Mouse (Mus musculus) liver, embryonic 12.5 days (tissue): ENCODE measurements around the gene Rps21. TPM values are rescaled to one million over a fixed set of nuclear protein-coding genes. Genes with fewer than 3 reads are reported as not detected.
"Not testable (repeated sequence)": the region's sequence is repeated elsewhere in the genome, so short reads cannot be mapped to it uniquely, and the experiment has no call there.

Source experiments
- ATAC-seq: fragments of 200-750 bp; cut with Nextera tagmentation; 2 replicates; pipeline ENCODE4 v1.8.0; 2017; ENCODE audit warnings: moderate number of reproducible peaks, mild to moderate bottlenecking, moderate library complexity
- H3K27ac ChIP-seq: fragments of 300-500 bp; sonication (generic); 2 replicates; pipeline ENCODE4 v1.5.1; 2016; ENCODE audit warnings: mild to moderate bottlenecking
- H3K27me3 ChIP-seq: fragments of 300-500 bp; sonication (generic); replicated peaks from 2 replicates; pipeline ENCODE4 v1.6.1; 2016; ENCODE audit warnings: mild to moderate bottlenecking, moderate library complexity
- H3K36me3 ChIP-seq: fragments of 300-500 bp; sonication (generic); 2 replicates; pipeline ENCODE4 v1.6.1; 2016; ENCODE audit warnings: mild to moderate bottlenecking, moderate library complexity
- H3K4me1 ChIP-seq: fragments of 300-500 bp; sonication (generic); 2 replicates; pipeline ENCODE4 v1.6.1; 2016
- H3K4me2 ChIP-seq: fragments of 300-500 bp; sonication (generic); 2 replicates; pipeline ENCODE4 v1.6.1; 2016; ENCODE audit warnings: mild to moderate bottlenecking, moderate library complexity
- H3K4me3 ChIP-seq: fragments of 300-500 bp; sonication (generic); 2 replicates; pipeline ENCODE4 v1.5.1; 2016; ENCODE audit warnings: mild to moderate bottlenecking, moderate library complexity
- H3K9ac ChIP-seq: fragments of 300-500 bp; sonication (generic); 2 replicates; pipeline ENCODE4 v1.6.1; 2016; ENCODE audit warnings: mild to moderate bottlenecking, moderate library complexity
- H3K9me3 ChIP-seq: fragments of 300-500 bp; sonication (generic); replicated peaks from 2 replicates; pipeline ENCODE4 v1.6.1; 2016; ENCODE audit warnings: mild to moderate bottlenecking, moderate library complexity
- WGBS: fragments of 180-500 bp; shearing (Covaris S2); methylation state at CpG from one replicate; pipeline ENCODE4 v1.1.7; 2016; ENCODE audit not compliant: insufficient replicate concordance; 5-methylcytosine and 5-hydroxymethylcytosine counted together
- polyA plus RNA-seq: library from polyadenylated mRNA; unstranded; fragments of >200 nt; fragmentation: Nextera tagmentation; extraction: Ambion mirVana; gene quantifications from 2 replicates; pipeline ENCODE4 v1.2.1, GENCODE M21; 2016

The Rps21 gene
- polyA plus RNA-seq, 1 experiment from 2014 or later = 561 TPM

- no peak overlapping the region for H3K27ac ChIP-seq
- H3K9ac ChIP-seq = no peak overlapping the region
- peaks cover 26% of the 10 kb centered on the region for H3K4me1 ChIP-seq
- H3K4me3 ChIP-seq = no peak overlapping the region
- WGBS = 25% methylated on average over 11 of the region's 11 CpGs
- no peaks in the 10 kb centered on the region for H3K9me3 ChIP-seq
- H3K27me3 ChIP-seq = no peaks in the 10 kb centered on the region
- ATAC-seq = peak; percentile 79
- no peak overlapping the region for H3K4me2 ChIP-seq
- H3K36me3 ChIP-seq = no peaks in the 10 kb centered on the region
Observed at GRCm38 (mm10) chr2:180250930-180251611, 6.1 kb upstream of the Rps21 start.

- no peak overlapping the region for H3K27ac ChIP-seq
- ATAC-seq = no peak
- no peaks in the 10 kb centered on the region for H3K9me3 ChIP-seq
- no peaks in the 10 kb centered on the region for H3K27me3 ChIP-seq
- peaks cover 33% of the 10 kb centered on the region for H3K4me1 ChIP-seq
- WGBS = 48% methylated on average over 3 of the region's 3 CpGs
- H3K4me3 ChIP-seq = no peak overlapping the region
- H3K36me3 ChIP-seq = no peaks in the 10 kb centered on the region
- no peak overlapping the region for H3K4me2 ChIP-seq
- H3K9ac ChIP-seq = no peak overlapping the region
Observed at GRCm38 (mm10) chr2:180251838-180252237, 5.3 kb upstream of the Rps21 start.

- Histone ChIP-seq H3K9me3 (no peaks in the 10 kb centered on the region), H3K27ac (no peak overlapping the region), H3K36me3 (peaks cover 19% of the 10 kb centered on the region), H3K4me2 (no peak overlapping the region), H3K27me3 (no peaks in the 10 kb centered on the region), H3K4me1 (peaks cover 43% of the 10 kb centered on the region), H3K4me3 (no peak overlapping the region), H3K9ac (no peak overlapping the region)
- no peak for ATAC-seq
- WGBS = 81% methylated on average over 5 of the region's 5 CpGs
Observed at GRCm38 (mm10) chr2:180254436-180255209, 2.6 kb upstream of the Rps21 start.

GRCm38 (mm10) chr2:180255701-180256100 is 1.5 kb upstream of the Rps21 start:
- peaks cover 30% of the 10 kb centered on the region for H3K36me3 ChIP-seq
- H3K27me3 ChIP-seq = no peaks in the 10 kb centered on the region
- H3K27ac ChIP-seq = peak overlapping the region; percentile 88; the same call in 1 of the 2 replicates
- 67% methylated on average over 9 of the region's 9 CpGs for WGBS
- peak overlapping the region; percentile 95 for H3K4me2 ChIP-seq
- no peaks in the 10 kb centered on the region for H3K9me3 ChIP-seq
- no peak overlapping the region for H3K9ac ChIP-seq
- H3K4me3 ChIP-seq = peak overlapping the region; percentile 91; the same call in 1 of the 2 replicates
- H3K4me1 ChIP-seq = peaks cover 41% of the 10 kb centered on the region
- ATAC-seq = no peak

- Histone ChIP-seq H3K27me3 (no peaks in the 10 kb centered on the region), H3K27ac (peak overlapping the region; percentile 88), H3K9me3 (no peaks in the 10 kb centered on the region), H3K4me1 (peaks cover 36% of the 10 kb centered on the region), H3K4me3 (peak overlapping the region; percentile 91), H3K36me3 (peaks cover 37% of the 10 kb centered on the region), H3K4me2 (peak overlapping the region; percentile 95), H3K9ac (peak overlapping the region; percentile 78)
- WGBS = 14% methylated on average over 26 of the region's 26 CpGs
- peak; percentile 42 for ATAC-seq
Observed at GRCm38 (mm10) chr2:180256296-180257000, 729 bp upstream of the Rps21 start.

GRCm38 (mm10) chr2:180257963-180258865 is 1.0 kb downstream of the Rps21 start:
- WGBS = 36% methylated on average over 11 of the region's 11 CpGs
- Histone ChIP-seq H3K4me3 (peak overlapping the region; percentile 91), H3K27me3 (no peaks in the 10 kb centered on the region), H3K27ac (peak overlapping the region; percentile 82), H3K4me2 (peak overlapping the region; percentile 95), H3K9me3 (no peaks in the 10 kb centered on the region), H3K36me3 (peaks cover 55% of the 10 kb centered on the region), H3K9ac (peak overlapping the region; percentile 92), H3K4me1 (peaks cover 36% of the 10 kb centered on the region)
- ATAC-seq = no peak

GRCm38 (mm10) chr2:180258951-180259484 is 1.8 kb downstream of the Rps21 start:
- H3K4me3 ChIP-seq = peak overlapping the region; percentile 91; the same call in 1 of the 2 replicates
- WGBS = 70% methylated on average over 10 of the region's 10 CpGs
- peaks cover 63% of the 10 kb centered on the region for H3K36me3 ChIP-seq

GRCm38 (mm10) chr2:180259826-180260609 is 2.8 kb downstream of the Rps21 start:
- H3K4me2 ChIP-seq, H3K27me3 ChIP-seq, ATAC-seq, H3K4me3 ChIP-seq, H3K9me3 ChIP-seq, H3K9ac ChIP-seq: not testable (repeated sequence)
- 63% methylated on average over 17 of the region's 17 CpGs for WGBS
- Histone ChIP-seq H3K36me3 (peaks cover 69% of the 10 kb centered on the region), H3K4me1 (peaks cover 36% of the 10 kb centered on the region), H3K27ac (peak overlapping the region; percentile 15; the same call in 1 of the 2 replicates)

More at GRCm38 (mm10) chr2:180258951-180259484, 1.8 kb downstream of the Rps21 start:
- not testable (repeated sequence) for H3K27me3 ChIP-seq, H3K9me3 ChIP-seq, ATAC-seq, H3K9ac ChIP-seq, H3K27ac ChIP-seq
- Histone ChIP-seq H3K4me2 (peak overlapping the region; percentile 95), H3K4me1 (peaks cover 36% of the 10 kb centered on the region)

- 60% methylated on average over 8 of the region's 8 CpGs for WGBS
- peaks cover 28% of the 10 kb centered on the region for H3K4me1 ChIP-seq
- H3K9ac ChIP-seq = no peak overlapping the region
- H3K9me3 ChIP-seq = no peaks in the 10 kb centered on the region
- H3K4me2 ChIP-seq = no peak overlapping the region
- H3K4me3 ChIP-seq = no peak overlapping the region
- H3K27ac ChIP-seq = peak overlapping the region; percentile 41; the same call in 1 of the 2 replicates
- H3K27me3 ChIP-seq = no peaks in the 10 kb centered on the region
- ATAC-seq = no peak
- H3K36me3 ChIP-seq = peaks cover 71% of the 10 kb centered on the region
Observed at GRCm38 (mm10) chr2:180260610-180261480, 3.7 kb downstream of the Rps21 start.

GRCm38 (mm10) chr2:180261901-180262300 is 4.7 kb downstream of the Rps21 start:
- Histone ChIP-seq H3K36me3 (peaks cover 80% of the 10 kb centered on the region), H3K27me3 (no peaks in the 10 kb centered on the region), H3K9ac (no peak overlapping the region), H3K9me3 (no peaks in the 10 kb centered on the region), H3K27ac (no peak overlapping the region), H3K4me3 (no peak overlapping the region), H3K4me2 (no peak overlapping the region), H3K4me1 (peaks cover 18% of the 10 kb centered on the region)
- ATAC-seq = no peak
- 81% methylated on average over 7 of the region's 7 CpGs for WGBS
